Mouse (Mus musculus): ENCODE data around the gene Il6st. TPM values are rescaled to one million over a fixed set of nuclear protein-coding genes. Genes with fewer than 3 reads are reported as not detected.
A peak's percentile ranks its signal among the peaks of the same experiment; 100 is the strongest.

Gene Il6st
- polyA plus RNA-seq, 2 experiments = 34.3 to 40.3 TPM

- Histone ChIP-seq H3K27ac (replicated peaks; ENCODE audit: low read depth, low read length) (no peak overlapping the region), H3K4me3 (replicated peaks; ENCODE audit: low read length) (no peak overlapping the region), H3K4me2 (replicated peaks; ENCODE audit: low read depth, low read length, severe bottlenecking) (no peak overlapping the region), H3K4me1 (ENCODE audit: control insufficient read depth, insufficient read depth, low read length) (no peaks in the 10 kb centered on the region), H3K36me3 (ENCODE audit: control insufficient read depth, insufficient read depth, low read length) (peaks cover 89% of the 10 kb centered on the region), H3K9ac (ENCODE audit: low read depth, low read length, severe bottlenecking) (no peak overlapping the region), H3K9me3 (ENCODE audit: control insufficient read depth, low read length) (no peaks in the 10 kb centered on the region), H3K27me3 (ENCODE audit: control insufficient read depth, insufficient read depth, low read length) (no peaks in the 10 kb centered on the region)
- WGBS = 91% methylated on average over 12 of the region's 12 CpGs
- TF ChIP-seq POLR2A (IDR thresholded peaks at IDR 0.05; ENCODE audit: borderline replicate concordance, extremely low read depth, insufficient read depth, insufficient read length) = no peak
- no peak for DNase-seq (ENCODE audit: low spot score)
- ATAC-seq (ENCODE audit: low FRiP score, low read depth) = no peak
Observed at GRCm38 (mm10) chr13:112494590-112494989, 30.7 kb downstream of the Il6st start.

- Histone ChIP-seq H3K4me2 (replicated peaks; ENCODE audit: low read depth, low read length, severe bottlenecking) (no peak overlapping the region), H3K9me3 (ENCODE audit: control insufficient read depth, low read length) (no peaks in the 10 kb centered on the region), H3K27me3 (ENCODE audit: control insufficient read depth, insufficient read depth, low read length) (no peaks in the 10 kb centered on the region), H3K36me3 (ENCODE audit: control insufficient read depth, insufficient read depth, low read length) (peaks cover 91% of the 10 kb centered on the region), H3K27ac (replicated peaks; ENCODE audit: low read depth, low read length) (no peak overlapping the region), H3K9ac (ENCODE audit: low read depth, low read length, severe bottlenecking) (no peak overlapping the region), H3K4me3 (replicated peaks; ENCODE audit: low read length) (no peak overlapping the region), H3K4me1 (ENCODE audit: control insufficient read depth, insufficient read depth, low read length) (no peaks in the 10 kb centered on the region)
- DNase-seq (ENCODE audit: low spot score) (no peak), ATAC-seq (ENCODE audit: low FRiP score, low read depth) (no peak)
- 94% methylated on average over 4 of the region's 4 CpGs for WGBS
- no peak for TF ChIP-seq POLR2A (IDR thresholded peaks at IDR 0.05; ENCODE audit: borderline replicate concordance, extremely low read depth, insufficient read depth, insufficient read length)
Observed at GRCm38 (mm10) chr13:112500027-112500426, 36.2 kb downstream of the Il6st start.

- 89% methylated on average over 9 of the region's 9 CpGs for WGBS
- Histone ChIP-seq H3K4me3 (replicated peaks; ENCODE audit: low read length) (no peak overlapping the region), H3K4me2 (replicated peaks; ENCODE audit: low read depth, low read length, severe bottlenecking) (no peak overlapping the region), H3K27ac (replicated peaks; ENCODE audit: low read depth, low read length) (no peak overlapping the region), H3K36me3 (ENCODE audit: control insufficient read depth, insufficient read depth, low read length) (peaks cover 91% of the 10 kb centered on the region), H3K9me3 (ENCODE audit: control insufficient read depth, low read length) (no peaks in the 10 kb centered on the region), H3K27me3 (ENCODE audit: control insufficient read depth, insufficient read depth, low read length) (no peaks in the 10 kb centered on the region), H3K4me1 (ENCODE audit: control insufficient read depth, insufficient read depth, low read length) (no peaks in the 10 kb centered on the region), H3K9ac (ENCODE audit: low read depth, low read length, severe bottlenecking) (no peak overlapping the region)
- TF ChIP-seq POLR2A (IDR thresholded peaks at IDR 0.05; ENCODE audit: borderline replicate concordance, extremely low read depth, insufficient read depth, insufficient read length) = no peak
- DNase-seq (ENCODE audit: low spot score) (no peak), ATAC-seq (ENCODE audit: low FRiP score, low read depth) (no peak)
Observed at GRCm38 (mm10) chr13:112500466-112500865, 36.6 kb downstream of the Il6st start.

GRCm38 (mm10) chr13:112503846-112504245, 40.0 kb downstream of the Il6st start:
- Histone ChIP-seq H3K9me3 (ENCODE audit: control insufficient read depth, low read length) (no peaks in the 10 kb centered on the region), H3K4me2 (replicated peaks; ENCODE audit: low read depth, low read length, severe bottlenecking) (no peak overlapping the region), H3K4me1 (ENCODE audit: control insufficient read depth, insufficient read depth, low read length) (0 out of 2 replicates have a peak, but pooled peaks cover 4% of the 10 kb centered on the region), H3K27me3 (ENCODE audit: control insufficient read depth, insufficient read depth, low read length) (no peaks in the 10 kb centered on the region), H3K36me3 (ENCODE audit: control insufficient read depth, insufficient read depth, low read length) (peaks cover 74% of the 10 kb centered on the region), H3K9ac (ENCODE audit: low read depth, low read length, severe bottlenecking) (no peak overlapping the region), H3K27ac (replicated peaks; ENCODE audit: low read depth, low read length) (no peak overlapping the region), H3K4me3 (replicated peaks; ENCODE audit: low read length) (no peak overlapping the region)
- ATAC-seq (ENCODE audit: low FRiP score, low read depth) (no peak), DNase-seq (ENCODE audit: low spot score) (no peak)
- no peak for TF ChIP-seq POLR2A (IDR thresholded peaks at IDR 0.05; ENCODE audit: borderline replicate concordance, extremely low read depth, insufficient read depth, insufficient read length)
- WGBS = 96% methylated on average over 13 of the region's 13 CpGs

GRCm38 (mm10) chr13:112505436-112505835, 41.6 kb downstream of the Il6st start:
- no peak overlapping the region for H3K4me2 ChIP-seq (replicated peaks; ENCODE audit: low read depth, low read length, severe bottlenecking)

GRCm38 (mm10) chr13:112506766-112507165, 42.9 kb downstream of the Il6st start:
- DNase-seq (ENCODE audit: low spot score) = peak; percentile 60
- H3K36me3 ChIP-seq (ENCODE audit: control insufficient read depth, insufficient read depth, low read length) = peaks cover 48% of the 10 kb centered on the region

More at GRCm38 (mm10) chr13:112505436-112505835, 41.6 kb downstream of the Il6st start:
- Histone ChIP-seq H3K27ac (replicated peaks; ENCODE audit: low read depth, low read length) (no peak overlapping the region), H3K36me3 (ENCODE audit: control insufficient read depth, insufficient read depth, low read length) (peaks cover 60% of the 10 kb centered on the region), H3K9me3 (ENCODE audit: control insufficient read depth, low read length) (no peaks in the 10 kb centered on the region), H3K27me3 (ENCODE audit: control insufficient read depth, insufficient read depth, low read length) (no peaks in the 10 kb centered on the region), H3K4me3 (replicated peaks; ENCODE audit: low read length) (no peak overlapping the region), H3K9ac (ENCODE audit: low read depth, low read length, severe bottlenecking) (no peak overlapping the region), H3K4me1 (ENCODE audit: control insufficient read depth, insufficient read depth, low read length) (0 out of 2 replicates have a peak, but pooled peaks cover 4% of the 10 kb centered on the region)
- DNase-seq (ENCODE audit: low spot score) (no peak), ATAC-seq (ENCODE audit: low FRiP score, low read depth) (no peak)
- no peak for TF ChIP-seq POLR2A (IDR thresholded peaks at IDR 0.05; ENCODE audit: borderline replicate concordance, extremely low read depth, insufficient read depth, insufficient read length)
- WGBS = 84% methylated on average over 6 of the region's 6 CpGs

More at GRCm38 (mm10) chr13:112506766-112507165, 42.9 kb downstream of the Il6st start:
- Histone ChIP-seq H3K4me3 (replicated peaks; ENCODE audit: low read length) (no peak overlapping the region), H3K27me3 (ENCODE audit: control insufficient read depth, insufficient read depth, low read length) (no peaks in the 10 kb centered on the region), H3K9me3 (ENCODE audit: control insufficient read depth, low read length) (no peaks in the 10 kb centered on the region), H3K4me2 (replicated peaks; ENCODE audit: low read depth, low read length, severe bottlenecking) (no peak overlapping the region), H3K27ac (replicated peaks; ENCODE audit: low read depth, low read length) (no peak overlapping the region), H3K4me1 (ENCODE audit: control insufficient read depth, insufficient read depth, low read length) (0 out of 2 replicates have a peak, but pooled peaks cover 4% of the 10 kb centered on the region), H3K9ac (ENCODE audit: low read depth, low read length, severe bottlenecking) (no peak overlapping the region)
- TF ChIP-seq POLR2A (IDR thresholded peaks at IDR 0.05; ENCODE audit: borderline replicate concordance, extremely low read depth, insufficient read depth, insufficient read length) = no peak
- ATAC-seq (ENCODE audit: low FRiP score, low read depth) = no peak
- 42% methylated on average over 13 of the region's 13 CpGs for WGBS

All from limb, embryonic 14.5 days (tissue).